Mouse (Mus musculus): ENCODE measurements around the gene Gpr1.

- TF ChIP-seq POLR2A (IDR thresholded peaks at IDR 0.05; ENCODE audit: low read depth, low read length) (no peak), CTCF (IDR thresholded peaks at IDR 0.05; ENCODE audit: borderline replicate concordance, insufficient read depth, low read length) (no peak)
Measured at GRCm38 (mm10) chr1:63259271-63259830, 45.0 kb upstream of the Gpr1 start.

All from embryonic fibroblast, embryonic 13.5 days (primary cell).